Mouse (Mus musculus): ENCODE data around the gene Slc25a39. TPM values are rescaled to one million over a fixed set of nuclear protein-coding genes. Genes with fewer than 3 reads are reported as not detected.
A peak's percentile ranks its signal among the peaks of the same experiment; 100 is the strongest.

Gene Slc25a39
- polyA plus RNA-seq, 1 experiment from 2014 or later: 145 TPM

- no peak overlapping the region for H3K4me2 ChIP-seq (ENCODE audit: low read length)
- H3K36me3 ChIP-seq (ENCODE audit: control insufficient read depth, insufficient read depth, low read length): peaks cover 56% of the 10 kb centered on the region
- no peak for ATAC-seq
- H3K27ac ChIP-seq (ENCODE audit: low read depth, low read length): no peak overlapping the region
- H3K4me3 ChIP-seq (ENCODE audit: low read depth, low read length): no peak overlapping the region
- DNase-seq (ENCODE audit: low spot score): no peak
- H3K27me3 ChIP-seq (replicated peaks; ENCODE audit: control insufficient read depth, insufficient read depth, low read length): 0 out of 2 replicates have a peak, but pooled peaks cover 3% of the 10 kb centered on the region
- H3K9ac ChIP-seq (ENCODE audit: low read length): no peak overlapping the region
- WGBS: 85% methylated on average over 18 of the region's 18 CpGs
- H3K4me1 ChIP-seq (ENCODE audit: control insufficient read depth, insufficient read depth, low read length): peaks cover 17% of the 10 kb centered on the region
- no peaks in the 10 kb centered on the region for H3K9me3 ChIP-seq (replicated peaks; ENCODE audit: control insufficient read depth, low read length)
Measured at GRCm38 (mm10) chr11:102404161-102405010, 3.4 kb downstream of the Slc25a39 start.

GRCm38 (mm10) chr11:102403657-102404056 is 4.1 kb downstream of the Slc25a39 start:
- no peak overlapping the region for H3K4me2 ChIP-seq (ENCODE audit: low read length)
- 93% methylated on average over 11 of the region's 11 CpGs for whole genome bisulfite sequencing
- H3K36me3 ChIP-seq (ENCODE audit: control insufficient read depth, insufficient read depth, low read length): peaks cover 63% of the 10 kb centered on the region
- ATAC-seq (no peak), DNase-seq (ENCODE audit: low spot score) (no peak)
- no peaks in the 10 kb centered on the region for H3K9me3 ChIP-seq (replicated peaks; ENCODE audit: control insufficient read depth, low read length)
- H3K27ac ChIP-seq (ENCODE audit: low read depth, low read length): no peak overlapping the region
- no peak overlapping the region for H3K4me3 ChIP-seq (ENCODE audit: low read depth, low read length)
- H3K4me1 ChIP-seq (ENCODE audit: control insufficient read depth, insufficient read depth, low read length): peaks cover 24% of the 10 kb centered on the region
- H3K27me3 ChIP-seq (replicated peaks; ENCODE audit: control insufficient read depth, insufficient read depth, low read length): 0 out of 2 replicates have a peak, but pooled peaks cover 3% of the 10 kb centered on the region
- no peak overlapping the region for H3K9ac ChIP-seq (ENCODE audit: low read length)

GRCm38 (mm10) chr11:102401898-102402500 is 5.7 kb downstream of the Slc25a39 start:
- DNase-seq (ENCODE audit: low spot score) (no peak), ATAC-seq (no peak)
- Histone ChIP-seq H3K27me3 (replicated peaks; ENCODE audit: control insufficient read depth, insufficient read depth, low read length) (0 out of 2 replicates have a peak, but pooled peaks cover 3% of the 10 kb centered on the region), H3K4me2 (ENCODE audit: low read length) (no peak overlapping the region), H3K9me3 (replicated peaks; ENCODE audit: control insufficient read depth, low read length) (no peaks in the 10 kb centered on the region), H3K4me3 (ENCODE audit: low read depth, low read length) (no peak overlapping the region), H3K9ac (ENCODE audit: low read length) (no peak overlapping the region), H3K4me1 (ENCODE audit: control insufficient read depth, insufficient read depth, low read length) (peaks cover 23% of the 10 kb centered on the region), H3K36me3 (ENCODE audit: control insufficient read depth, insufficient read depth, low read length) (peaks cover 71% of the 10 kb centered on the region), H3K27ac (ENCODE audit: low read depth, low read length) (no peak overlapping the region)
- 59% methylated on average over 12 of the region's 12 CpGs for WGBS

- 34% methylated on average over 12 of the region's 12 CpGs for WGBS
- Histone ChIP-seq H3K27me3 (replicated peaks; ENCODE audit: control insufficient read depth, insufficient read depth, low read length) (0 out of 2 replicates have a peak, but pooled peaks cover 3% of the 10 kb centered on the region), H3K4me3 (ENCODE audit: low read depth, low read length) (no peak overlapping the region), H3K4me2 (ENCODE audit: low read length) (no peak overlapping the region), H3K4me1 (ENCODE audit: control insufficient read depth, insufficient read depth, low read length) (peaks cover 27% of the 10 kb centered on the region), H3K9ac (ENCODE audit: low read length) (no peak overlapping the region), H3K9me3 (replicated peaks; ENCODE audit: control insufficient read depth, low read length) (no peaks in the 10 kb centered on the region), H3K27ac (ENCODE audit: low read depth, low read length) (no peak overlapping the region), H3K36me3 (ENCODE audit: control insufficient read depth, insufficient read depth, low read length) (peaks cover 70% of the 10 kb centered on the region)
- no peak for DNase-seq (ENCODE audit: low spot score)
- no peak for ATAC-seq
Measured at GRCm38 (mm10) chr11:102400513-102401084, 7.1 kb downstream of the Slc25a39 start.

- H3K4me2 ChIP-seq (ENCODE audit: low read length): peak overlapping the region; percentile 23; the same call in 1 of the 2 replicates
- ATAC-seq (0 out of 2 replicates have a peak, but pooled peaks have one; percentile 1), DNase-seq (ENCODE audit: low spot score) (peak; percentile 49)
- 0 out of 2 replicates have a peak, but pooled peaks cover 3% of the 10 kb centered on the region for H3K27me3 ChIP-seq (replicated peaks; ENCODE audit: control insufficient read depth, insufficient read depth, low read length)
- no peak overlapping the region for H3K27ac ChIP-seq (ENCODE audit: low read depth, low read length)
- H3K4me3 ChIP-seq (ENCODE audit: low read depth, low read length): no peak overlapping the region
- peaks cover 68% of the 10 kb centered on the region for H3K36me3 ChIP-seq (ENCODE audit: control insufficient read depth, insufficient read depth, low read length)
- 7% methylated on average over 34 of the region's 34 CpGs for WGBS
- H3K9ac ChIP-seq (ENCODE audit: low read length): no peak overlapping the region
- no peaks in the 10 kb centered on the region for H3K9me3 ChIP-seq (replicated peaks; ENCODE audit: control insufficient read depth, low read length)
- H3K4me1 ChIP-seq (ENCODE audit: control insufficient read depth, insufficient read depth, low read length): peaks cover 37% of the 10 kb centered on the region
Measured at GRCm38 (mm10) chr11:102399610-102400072, 8.1 kb downstream of the Slc25a39 start.

- Histone ChIP-seq H3K9me3 (replicated peaks; ENCODE audit: control insufficient read depth, low read length) (no peaks in the 10 kb centered on the region), H3K4me3 (ENCODE audit: low read depth, low read length) (no peak overlapping the region), H3K27ac (ENCODE audit: low read depth, low read length) (no peak overlapping the region), H3K4me1 (ENCODE audit: control insufficient read depth, insufficient read depth, low read length) (peaks cover 42% of the 10 kb centered on the region), H3K36me3 (ENCODE audit: control insufficient read depth, insufficient read depth, low read length) (peaks cover 62% of the 10 kb centered on the region), H3K9ac (ENCODE audit: low read length) (0 out of 2 replicates have a peak overlapping the region, but pooled peaks have one; percentile 21), H3K4me2 (ENCODE audit: low read length) (no peak overlapping the region), H3K27me3 (replicated peaks; ENCODE audit: control insufficient read depth, insufficient read depth, low read length) (0 out of 2 replicates have a peak, but pooled peaks cover 3% of the 10 kb centered on the region)
- 19% methylated on average over 15 of the region's 15 CpGs for WGBS
- ATAC-seq (no peak), DNase-seq (ENCODE audit: low spot score) (no peak)
Measured at GRCm38 (mm10) chr11:102399107-102399506, 8.6 kb downstream of the Slc25a39 start.

GRCm38 (mm10) chr11:102398007-102398825 is 9.5 kb downstream of the Slc25a39 start:
- ATAC-seq (no peak), DNase-seq (ENCODE audit: low spot score) (peak; percentile 60)
- peaks cover 45% of the 10 kb centered on the region for H3K4me1 ChIP-seq (ENCODE audit: control insufficient read depth, insufficient read depth, low read length)
- peaks cover 53% of the 10 kb centered on the region for H3K36me3 ChIP-seq (ENCODE audit: control insufficient read depth, insufficient read depth, low read length)
- no peak overlapping the region for H3K27ac ChIP-seq (ENCODE audit: low read depth, low read length)
- no peak overlapping the region for H3K4me3 ChIP-seq (ENCODE audit: low read depth, low read length)
- no peak overlapping the region for H3K4me2 ChIP-seq (ENCODE audit: low read length)
- H3K9me3 ChIP-seq (replicated peaks; ENCODE audit: control insufficient read depth, low read length): no peaks in the 10 kb centered on the region
- WGBS: 80% methylated on average over 20 of the region's 20 CpGs
- 0 out of 2 replicates have a peak, but pooled peaks cover 3% of the 10 kb centered on the region for H3K27me3 ChIP-seq (replicated peaks; ENCODE audit: control insufficient read depth, insufficient read depth, low read length)
- H3K9ac ChIP-seq (ENCODE audit: low read length): 0 out of 2 replicates have a peak overlapping the region, but pooled peaks have one; percentile 21

GRCm38 (mm10) chr11:102396671-102397141 is 11.0 kb downstream of the Slc25a39 start:
- DNase-seq (ENCODE audit: low spot score) (no peak), ATAC-seq (no peak)
- H3K27ac ChIP-seq (ENCODE audit: low read depth, low read length): no peak overlapping the region
- H3K4me2 ChIP-seq (ENCODE audit: low read length): peak overlapping the region; percentile 78; the same call in 1 of the 2 replicates
- no peaks in the 10 kb centered on the region for H3K9me3 ChIP-seq (replicated peaks; ENCODE audit: control insufficient read depth, low read length)
- H3K36me3 ChIP-seq (ENCODE audit: control insufficient read depth, insufficient read depth, low read length): peaks cover 38% of the 10 kb centered on the region
- H3K4me1 ChIP-seq (ENCODE audit: control insufficient read depth, insufficient read depth, low read length): peaks cover 45% of the 10 kb centered on the region
- 80% methylated on average over 7 of the region's 7 CpGs for WGBS
- H3K9ac ChIP-seq (ENCODE audit: low read length): peak overlapping the region; percentile 35
- H3K4me3 ChIP-seq (ENCODE audit: low read depth, low read length): no peak overlapping the region
- H3K27me3 ChIP-seq (replicated peaks; ENCODE audit: control insufficient read depth, insufficient read depth, low read length): 0 out of 2 replicates have a peak, but pooled peaks cover 3% of the 10 kb centered on the region

All from forebrain, embryonic 14.5 days (tissue).